Mouse (Mus musculus) T-cell, adult 2 months (primary cell): ENCODE data around the gene Iqcc.
A peak's percentile ranks its signal among the peaks of the same experiment; 100 is the strongest.

Experiments
- DNase-seq: peaks from one replicate; pipeline ENCODE4 v3.0.0; 2022; ENCODE audit warnings: low spot score

The Iqcc gene

DNA sequence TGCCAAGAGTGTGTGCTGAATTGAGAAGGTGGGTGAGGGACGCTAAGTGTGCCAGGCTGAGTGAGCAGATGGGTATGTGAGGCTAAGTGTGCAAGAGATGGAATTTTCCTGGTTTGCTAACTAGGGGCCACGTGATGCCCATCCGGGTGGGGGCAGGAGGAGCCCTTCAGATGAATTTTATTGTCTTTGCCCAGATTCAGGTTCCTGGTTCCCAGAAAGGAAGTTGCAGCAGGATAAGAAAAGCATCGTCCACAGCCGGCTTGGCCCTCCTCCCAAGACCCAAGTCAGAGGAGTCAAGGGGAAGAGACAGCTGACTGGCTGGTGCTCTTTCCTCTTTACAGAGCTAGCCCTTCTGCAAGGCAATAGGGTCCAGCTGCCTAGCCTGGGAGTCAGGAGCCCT lies 40.4 kb downstream of the Iqcc start, which contains the start of gene Fam167b:
Fam167b (minus strand) TSS at position 84 of the 400 bp plus-strand sequence.
- DNase-seq, result no peak

DNA sequence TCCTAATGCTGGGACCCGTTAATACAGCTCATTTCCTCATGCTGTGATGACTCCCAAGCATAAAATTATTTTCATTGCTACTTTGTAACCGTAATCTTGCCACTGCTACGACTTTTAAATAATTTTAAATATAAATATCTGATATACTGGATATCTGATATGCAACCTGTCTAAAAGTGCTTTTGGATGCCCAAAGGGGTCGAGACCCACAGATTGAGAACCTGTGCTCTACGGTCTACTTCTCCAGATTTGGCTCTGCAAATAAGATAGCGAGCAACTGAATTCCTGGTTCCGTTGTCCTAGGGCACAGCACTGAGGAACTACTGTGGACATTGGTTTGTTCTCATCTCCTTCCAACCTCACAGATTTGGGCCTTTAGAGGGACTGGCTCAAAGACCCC lies 41.2 kb downstream of the Iqcc start:
- DNase-seq, result no peak

DNA sequence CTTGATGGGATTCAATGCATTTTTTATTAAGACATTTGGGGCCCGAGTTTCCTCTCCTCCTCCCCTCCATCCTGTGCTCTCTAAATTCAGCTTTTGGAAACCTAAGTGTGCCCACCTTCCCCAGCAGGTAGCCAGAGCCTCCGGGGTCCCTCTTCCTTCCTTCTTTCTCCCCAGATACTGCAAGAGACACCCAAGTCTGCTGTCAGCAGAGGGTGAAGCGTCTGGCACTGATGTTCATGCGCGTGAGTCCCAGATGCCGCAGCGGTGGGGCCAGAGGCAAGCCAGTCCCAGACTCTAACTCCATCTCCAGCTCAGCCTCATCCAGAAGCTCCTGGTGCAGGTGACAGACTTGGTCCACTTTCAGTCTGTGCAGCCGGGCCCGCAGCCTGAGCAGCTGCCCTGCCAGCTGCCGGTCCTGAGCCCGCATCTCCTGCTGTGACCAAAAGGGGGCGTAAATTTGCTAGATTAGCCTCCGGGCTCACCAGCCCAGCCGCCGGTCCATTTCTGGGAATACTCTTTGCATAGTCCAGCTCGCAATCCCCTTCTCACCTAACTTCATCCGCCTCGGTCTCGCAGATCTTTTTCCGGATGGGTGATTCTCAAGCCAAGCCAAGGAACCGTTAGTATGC lies 41.9 kb downstream of the Iqcc start:
- peak; percentile 59 for DNase-seq

DNA sequence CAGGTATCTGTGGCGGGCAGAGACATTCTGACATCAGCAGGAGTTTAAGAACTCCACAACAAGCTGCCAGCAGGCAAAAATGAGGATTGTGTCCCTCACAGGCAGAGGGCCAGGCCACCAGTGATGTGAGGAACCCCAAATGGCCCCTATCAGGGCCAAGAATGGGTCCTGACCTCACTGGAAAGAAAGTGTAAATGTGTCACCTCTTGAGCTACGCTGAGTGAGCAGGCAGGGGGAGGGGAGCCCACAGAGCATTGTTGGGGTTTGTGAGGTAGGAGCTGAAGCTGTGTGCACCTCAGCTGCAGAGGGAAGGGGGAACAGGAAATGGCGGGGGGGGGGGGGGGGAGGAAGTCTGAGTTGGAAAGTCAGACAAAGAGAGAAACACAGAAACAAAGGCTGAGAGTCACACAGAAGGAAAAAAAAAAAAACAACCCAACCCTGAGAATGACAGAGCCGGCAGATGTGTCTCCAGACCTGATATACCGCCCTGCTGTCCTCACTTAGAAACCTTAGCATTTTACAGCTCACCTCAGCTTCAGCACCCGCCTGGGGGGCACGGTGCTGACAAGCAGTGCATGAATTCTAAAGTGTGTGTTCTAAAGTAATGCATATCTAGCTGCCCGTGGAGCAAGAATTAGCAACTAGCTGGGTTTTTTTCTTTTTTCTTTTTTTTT lies 43.6 kb downstream of the Iqcc start:
- DNase-seq, result peak; percentile 93

DNA sequence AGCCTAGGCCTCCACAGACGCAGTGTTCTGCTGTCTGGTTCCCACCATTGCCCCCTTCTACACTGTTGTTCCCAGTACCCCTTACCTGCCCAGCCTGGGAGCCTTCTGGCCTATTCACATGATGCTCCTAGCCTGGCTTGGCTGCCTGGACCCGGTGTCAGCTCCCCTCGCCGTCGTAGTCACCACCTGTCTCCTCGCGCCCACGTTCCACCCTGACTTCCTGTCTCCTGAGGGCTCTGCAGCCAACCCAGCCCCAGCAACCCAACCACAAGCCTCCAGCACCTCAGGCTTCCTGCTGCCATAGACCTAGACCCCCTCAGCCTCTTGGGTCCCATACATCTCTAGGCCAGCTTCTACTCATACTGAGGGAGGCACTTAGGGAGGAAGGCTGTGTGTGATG lies 45.5 kb downstream of the Iqcc start, which contains the start of gene Lck:
Lck (minus strand) TSS at position 212 of the 400 bp plus-strand sequence.
- peak; percentile 86 for DNase-seq

DNA sequence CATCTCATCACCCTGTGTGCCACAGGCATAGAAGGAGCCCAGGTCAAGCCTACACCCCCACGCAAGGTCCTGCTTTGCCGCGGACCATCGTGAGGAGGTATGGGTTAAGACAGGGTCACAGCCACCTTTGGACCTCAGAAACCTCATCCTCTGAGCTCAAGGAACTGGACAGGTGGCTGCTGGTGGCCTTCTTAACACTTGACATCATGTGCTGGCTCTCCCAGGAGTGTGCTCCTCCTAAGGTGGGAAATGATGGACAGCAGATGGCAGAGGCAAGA lies 45.9 kb downstream of the Iqcc start:
- no peak for DNase-seq

DNA sequence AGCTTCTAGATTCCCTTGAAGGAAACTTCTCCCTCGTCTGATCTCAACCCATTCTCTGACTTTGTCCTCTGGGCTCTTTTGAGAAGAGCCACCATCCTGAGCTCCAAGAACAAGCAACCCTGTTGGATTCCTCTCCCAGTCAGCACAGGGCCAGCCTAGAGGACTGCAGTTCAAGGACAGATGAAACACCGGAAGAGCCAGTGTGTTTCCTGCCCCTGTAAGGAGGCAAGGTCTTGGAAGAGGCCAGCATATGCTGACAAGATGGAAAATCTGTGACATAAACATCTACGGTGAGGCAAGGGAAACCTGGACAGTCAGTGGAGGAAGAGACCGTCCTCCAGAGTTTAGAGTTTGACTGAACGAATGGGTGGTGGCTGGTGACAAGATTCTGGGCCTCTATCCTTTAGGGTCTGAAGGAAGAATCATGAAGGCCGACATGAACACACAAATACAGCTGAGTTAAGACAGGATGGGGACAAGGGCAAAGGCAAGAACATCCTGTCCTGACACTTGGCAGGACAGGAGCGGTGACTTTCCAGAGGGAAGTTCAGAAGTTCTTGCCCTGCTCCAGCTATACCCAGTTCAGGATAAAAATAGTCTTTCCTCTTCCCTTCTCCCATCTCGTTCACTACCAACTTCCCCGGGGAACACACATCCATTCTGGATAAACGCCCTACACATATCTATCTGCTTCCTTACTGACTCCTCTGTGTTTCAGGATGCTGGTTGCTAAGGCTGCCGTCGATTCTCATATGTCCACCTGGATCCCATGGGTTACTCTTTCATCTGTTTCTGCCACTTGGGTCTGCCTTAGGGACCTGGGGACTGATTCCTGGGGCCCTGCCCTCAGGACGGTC lies 46.4 kb downstream of the Iqcc start:
- DNase-seq, result no peak

DNA sequence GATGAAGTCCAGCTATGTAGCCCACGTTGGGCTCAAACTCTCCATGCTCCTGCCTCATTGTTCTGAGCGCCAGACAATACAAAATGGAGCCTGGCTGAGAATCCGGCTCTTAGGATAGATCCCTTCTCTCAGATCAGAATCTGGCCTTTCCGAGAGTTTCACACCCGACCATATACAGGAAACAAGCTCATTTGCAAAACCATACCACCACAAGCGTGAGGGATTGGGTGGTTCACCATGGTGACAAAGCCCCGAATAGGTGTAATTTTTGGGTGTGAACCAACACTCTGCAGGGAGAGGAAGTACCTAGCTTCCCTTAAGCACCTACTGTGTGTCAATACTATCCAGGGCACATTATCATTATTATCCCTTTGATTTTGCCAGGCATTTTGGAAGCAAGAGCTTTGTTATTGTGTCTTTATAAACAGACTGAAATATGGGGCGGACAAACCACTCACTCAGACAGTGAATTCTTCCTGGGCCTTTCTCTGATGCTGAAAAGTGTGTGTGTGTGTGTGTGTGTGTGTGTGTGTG lies 47.3 kb downstream of the Iqcc start:
- DNase-seq, result peak; percentile 63

DNA sequence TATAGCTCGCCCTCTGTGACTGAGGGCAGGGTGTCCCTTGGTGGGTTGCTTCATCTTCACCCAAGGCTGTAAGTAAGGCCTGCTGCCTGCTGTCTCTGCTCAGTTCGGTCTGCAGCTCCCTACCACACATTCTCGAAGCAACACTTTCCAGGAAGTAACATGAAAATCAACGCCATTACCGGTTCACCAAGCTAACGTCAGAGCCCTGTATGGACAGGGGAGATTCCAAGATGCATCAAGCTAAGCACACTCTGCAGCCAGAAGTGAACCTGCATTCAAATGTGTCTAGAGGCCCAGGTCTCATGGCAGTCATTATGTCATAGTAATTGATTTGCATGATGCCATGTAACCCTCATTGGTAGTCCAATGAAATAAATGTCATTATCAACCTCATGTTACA lies 48.9 kb downstream of the Iqcc start:
- DNase-seq, result peak; percentile 81

DNA sequence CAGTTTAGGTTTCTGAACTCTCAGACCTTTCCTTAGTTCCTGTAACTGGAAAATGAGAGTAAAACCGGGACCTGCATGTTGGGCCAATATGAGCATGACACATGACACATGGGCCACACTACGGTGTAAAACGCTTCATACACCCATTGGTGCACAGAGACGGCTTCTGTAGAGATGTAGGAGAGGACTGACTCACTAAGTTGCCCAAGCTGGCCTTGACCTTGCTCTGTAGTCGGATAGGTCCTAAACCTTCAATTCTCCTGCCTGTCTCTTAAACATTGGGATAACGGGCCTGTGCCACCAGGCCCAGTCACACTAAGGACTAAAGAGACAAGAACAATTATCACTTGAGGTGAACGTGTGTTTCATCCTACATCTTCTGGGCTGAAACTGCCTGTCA lies 50.5 kb downstream of the Iqcc start:
- no peak for DNase-seq

DNA sequence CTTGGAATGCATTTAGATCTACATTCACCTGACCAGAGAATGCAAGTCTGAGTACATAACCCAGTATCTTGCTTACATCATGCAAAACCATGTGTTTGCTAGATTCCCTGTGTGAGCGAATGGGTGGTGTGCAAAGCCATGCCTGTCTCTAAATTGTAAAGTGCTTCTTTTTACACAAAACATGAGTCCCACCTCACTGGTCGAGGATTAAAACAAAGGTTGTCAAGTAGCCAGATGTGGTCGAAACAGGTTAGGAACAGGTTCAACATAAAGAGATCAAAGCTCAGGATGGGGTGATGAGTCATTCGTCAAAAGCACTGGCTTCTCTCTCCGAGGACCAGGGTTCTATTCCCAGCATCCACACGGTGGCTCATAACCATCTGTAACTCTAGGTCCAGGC lies 53.8 kb downstream of the Iqcc start:
- peak; percentile 62 for DNase-seq
